Mouse (Mus musculus): Measurements from ENCODE around the gene Arl8a. TPM values are rescaled to one million over a fixed set of nuclear protein-coding genes. Genes with fewer than 3 reads are reported as not detected.

Arl8a gene
- polyA plus RNA-seq, 1 experiment, result 2.0 TPM

DNA sequence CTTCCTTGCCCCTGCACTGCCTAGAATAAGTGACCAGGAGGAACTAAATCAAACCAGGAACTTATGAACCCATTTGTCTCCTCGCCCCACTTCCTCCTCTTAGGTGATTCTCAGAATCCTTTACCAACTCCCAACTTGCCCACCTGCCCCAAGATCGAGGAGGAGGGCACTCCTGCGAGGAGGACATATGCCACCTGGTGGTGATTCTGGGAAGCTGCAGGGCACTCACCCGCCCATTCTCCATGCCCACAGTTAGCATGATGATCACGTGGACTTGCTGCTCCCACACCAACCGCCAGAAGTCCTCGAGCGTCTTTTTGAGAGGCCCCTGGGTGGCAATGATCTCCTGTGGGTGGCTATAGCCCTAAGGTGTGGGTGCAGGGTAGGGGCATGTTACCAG is 34.0 kb upstream of the Arl8a start:
- no peaks in the 10 kb centered on the region for H3K9me3 ChIP-seq (ENCODE audit: control insufficient read depth, low read length)
- peaks cover 4% of the 10 kb centered on the region for H3K36me3 ChIP-seq (ENCODE audit: control insufficient read depth)
- no peak for TF ChIP-seq GATA1 (IDR thresholded peaks at IDR 0.05; ENCODE audit: low read length)
- no peak for TF ChIP-seq TAL1 (IDR thresholded peaks at IDR 0.05; ENCODE audit: low read length)
- H3K4me3 ChIP-seq (replicated peaks), result no peak overlapping the region
- H3K4me1 ChIP-seq (ENCODE audit: control insufficient read depth), result peaks cover 6% of the 10 kb centered on the region; the same call in 1 of the 2 replicates
- H3K27me3 ChIP-seq (ENCODE audit: control insufficient read depth), result no peaks in the 10 kb centered on the region

DNA sequence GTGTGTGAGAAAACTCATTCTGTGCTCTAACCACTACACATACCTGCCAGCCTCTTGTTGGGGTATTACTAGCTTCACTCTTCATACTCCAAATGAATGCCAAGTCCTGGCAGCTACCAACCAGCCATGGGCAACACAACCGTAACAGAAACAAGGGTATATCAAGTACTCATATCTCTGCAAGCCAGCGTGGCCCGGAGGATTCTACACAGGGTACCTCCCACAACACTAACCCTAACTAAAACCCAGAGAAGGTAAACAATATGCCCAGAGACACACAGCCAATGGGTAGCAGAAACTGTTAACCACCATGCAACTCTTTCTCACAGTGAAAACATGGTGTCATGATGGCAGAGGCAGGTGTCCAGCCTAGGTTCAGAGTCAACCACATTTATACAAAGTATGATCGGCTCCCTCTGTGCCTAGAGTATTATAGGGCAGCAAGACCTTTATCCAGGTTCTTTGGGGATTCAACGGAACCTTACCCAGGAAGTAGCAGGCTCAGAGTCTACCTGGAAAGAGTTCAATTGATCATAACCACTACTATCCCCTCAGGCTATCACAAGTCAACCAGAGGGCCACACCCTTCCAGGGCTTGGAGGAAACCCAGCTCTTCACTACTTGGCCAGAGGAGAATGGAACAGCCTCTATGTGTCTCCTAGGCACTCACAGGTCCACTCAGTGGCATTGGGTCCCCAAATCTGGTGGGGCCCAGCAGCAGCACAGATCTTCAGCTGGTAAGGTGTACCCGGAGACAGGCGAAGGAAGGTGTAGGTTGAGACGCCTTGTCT is 21.9 kb upstream of the Arl8a start:
- TF ChIP-seq TAL1 (IDR thresholded peaks at IDR 0.05; ENCODE audit: low read length) (no peak), GATA1 (IDR thresholded peaks at IDR 0.05; ENCODE audit: low read length) (no peak)
- peaks cover 8% of the 10 kb centered on the region for H3K4me1 ChIP-seq (ENCODE audit: control insufficient read depth)
- H3K4me3 ChIP-seq (replicated peaks), result no peak overlapping the region
- H3K27me3 ChIP-seq (ENCODE audit: control insufficient read depth), result no peaks in the 10 kb centered on the region
- no peaks in the 10 kb centered on the region for H3K9me3 ChIP-seq (ENCODE audit: control insufficient read depth, low read length)
- H3K36me3 ChIP-seq (ENCODE audit: control insufficient read depth), result peaks cover 11% of the 10 kb centered on the region

DNA sequence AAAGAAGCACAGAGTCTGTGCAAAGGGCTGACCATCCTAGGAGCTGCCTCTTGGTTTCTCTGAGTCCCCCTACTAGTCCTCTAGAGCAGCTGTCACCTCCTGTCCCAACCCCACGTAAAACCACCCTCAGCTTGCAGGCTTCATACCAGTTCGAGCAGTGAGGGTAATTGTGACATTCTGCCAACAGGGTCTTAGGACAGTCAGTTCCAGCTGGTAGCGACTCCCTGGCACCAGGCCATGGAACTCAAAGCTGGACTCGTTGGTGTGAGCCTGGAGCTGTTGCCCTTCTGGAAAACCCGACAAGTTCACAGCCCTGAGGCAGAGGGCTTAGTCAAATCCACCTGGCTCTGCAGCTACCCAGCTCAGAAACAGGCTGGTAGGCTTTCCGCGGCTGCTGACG is 20.6 kb upstream of the Arl8a start:
- Histone ChIP-seq H3K36me3 (ENCODE audit: control insufficient read depth) (peaks cover 2% of the 10 kb centered on the region), H3K27me3 (ENCODE audit: control insufficient read depth) (no peaks in the 10 kb centered on the region), H3K9me3 (ENCODE audit: control insufficient read depth, low read length) (no peaks in the 10 kb centered on the region), H3K4me3 (replicated peaks) (no peak overlapping the region), H3K4me1 (ENCODE audit: control insufficient read depth) (peaks cover 16% of the 10 kb centered on the region)
- TF ChIP-seq TAL1 (IDR thresholded peaks at IDR 0.05; ENCODE audit: low read length) (no peak), GATA1 (IDR thresholded peaks at IDR 0.05; ENCODE audit: low read length) (no peak)

GRCm38 (mm10) chr1:135126443-135127027 is 20.1 kb upstream of the Arl8a start:
- Histone ChIP-seq H3K36me3 (ENCODE audit: control insufficient read depth) (peaks cover 2% of the 10 kb centered on the region), H3K27me3 (ENCODE audit: control insufficient read depth) (no peaks in the 10 kb centered on the region), H3K4me3 (replicated peaks) (no peak overlapping the region), H3K9me3 (ENCODE audit: control insufficient read depth, low read length) (no peaks in the 10 kb centered on the region), H3K4me1 (ENCODE audit: control insufficient read depth) (peaks cover 22% of the 10 kb centered on the region)
- TF ChIP-seq GATA1 (IDR thresholded peaks at IDR 0.05; ENCODE audit: low read length), result no peak
- TF ChIP-seq TAL1 (IDR thresholded peaks at IDR 0.05; ENCODE audit: low read length), result no peak

- Histone ChIP-seq H3K9me3 (ENCODE audit: control insufficient read depth, low read length) (no peaks in the 10 kb centered on the region), H3K36me3 (ENCODE audit: control insufficient read depth) (peaks cover 2% of the 10 kb centered on the region; the same call in 1 of the 2 replicates), H3K4me3 (replicated peaks) (no peak overlapping the region), H3K4me1 (ENCODE audit: control insufficient read depth) (peaks cover 37% of the 10 kb centered on the region), H3K27me3 (ENCODE audit: control insufficient read depth) (no peaks in the 10 kb centered on the region)
- TF ChIP-seq TAL1 (IDR thresholded peaks at IDR 0.05; ENCODE audit: low read length) (no peak), GATA1 (IDR thresholded peaks at IDR 0.05; ENCODE audit: low read length) (no peak)
These were observed 18.6 kb upstream of the Arl8a start for GRCm38 (mm10) chr1:135128011-135128441.

- Histone ChIP-seq H3K36me3 (ENCODE audit: control insufficient read depth) (peaks cover 2% of the 10 kb centered on the region; the same call in 1 of the 2 replicates), H3K4me1 (ENCODE audit: control insufficient read depth) (peaks cover 46% of the 10 kb centered on the region)
These were observed 17.6 kb upstream of the Arl8a start for GRCm38 (mm10) chr1:135128986-135129385.

GRCm38 (mm10) chr1:135129543-135130183 is 17.0 kb upstream of the Arl8a start:
- peaks cover 53% of the 10 kb centered on the region for H3K4me1 ChIP-seq (ENCODE audit: control insufficient read depth)
- no peaks in the 10 kb centered on the region for H3K9me3 ChIP-seq (ENCODE audit: control insufficient read depth, low read length)
- H3K4me3 ChIP-seq (replicated peaks), result no peak overlapping the region
- no peaks in the 10 kb centered on the region for H3K27me3 ChIP-seq (ENCODE audit: control insufficient read depth)
- peaks cover 4% of the 10 kb centered on the region; the same call in 1 of the 2 replicates for H3K36me3 ChIP-seq (ENCODE audit: control insufficient read depth)
- TF ChIP-seq TAL1 (IDR thresholded peaks at IDR 0.05; ENCODE audit: low read length) (no peak), GATA1 (IDR thresholded peaks at IDR 0.05; ENCODE audit: low read length) (no peak)

More at GRCm38 (mm10) chr1:135128986-135129385, 17.6 kb upstream of the Arl8a start:
- Histone ChIP-seq H3K4me3 (replicated peaks) (no peak overlapping the region), H3K27me3 (ENCODE audit: control insufficient read depth) (no peaks in the 10 kb centered on the region), H3K9me3 (ENCODE audit: control insufficient read depth, low read length) (no peaks in the 10 kb centered on the region)
- no peak for TF ChIP-seq TAL1 (IDR thresholded peaks at IDR 0.05; ENCODE audit: low read length)

- Histone ChIP-seq H3K27me3 (ENCODE audit: control insufficient read depth) (no peaks in the 10 kb centered on the region), H3K4me1 (ENCODE audit: control insufficient read depth) (peaks cover 52% of the 10 kb centered on the region), H3K4me3 (replicated peaks) (no peak overlapping the region), H3K9me3 (ENCODE audit: control insufficient read depth, low read length) (no peaks in the 10 kb centered on the region), H3K36me3 (ENCODE audit: control insufficient read depth) (peaks cover 6% of the 10 kb centered on the region; the same call in 1 of the 2 replicates)
- no peak for TF ChIP-seq GATA1 (IDR thresholded peaks at IDR 0.05; ENCODE audit: low read length)
- no peak for TF ChIP-seq TAL1 (IDR thresholded peaks at IDR 0.05; ENCODE audit: low read length)
These were observed 16.1 kb upstream of the Arl8a start for GRCm38 (mm10) chr1:135130376-135131018.
